Mouse (Mus musculus) mouse trophoblast stem cell (cell line): ENCODE data around the gene Daam1.

ENCODE experiments used
- in situ Hi-C, 2 experiments: fragments of 300-500 bp; cut with MseI, MboI; formaldehyde crosslinking; loops; 2 replicates in 1 of 2; 3 replicates in 1 of 2; pipeline ENCODE4 v1.15.1; 2025

Daam1 gene

GRCm38 (mm10) chr12:72041238-72041637 lies 210.4 kb downstream of the Daam1 start:
- in situ Hi-C loops = no loop called here
